Mouse (Mus musculus) cortical plate, adult 2 months (tissue): ENCODE measurements around the gene 1700023F06Rik. TPM values are rescaled to one million over a fixed set of nuclear protein-coding genes. Genes with fewer than 3 reads are reported as not detected.

Source experiments
- H3K27ac ChIP-seq: fragments of 200-500 bp; 2 replicates; pipeline ENCODE4 v1.5.1; 2012; ENCODE audit warnings: low read length, control low read depth, inconsistent platforms; ENCODE audit not compliant: insufficient read depth
- H3K4me1 ChIP-seq: fragments of 200-500 bp; 2 replicates; pipeline ENCODE4 v1.6.1; 2011; ENCODE audit warnings: low read length; ENCODE audit not compliant: control insufficient read depth, insufficient read depth
- H3K4me3 ChIP-seq: fragments of 200-500 bp; 2 replicates; pipeline ENCODE4 v1.5.1; 2011; ENCODE audit warnings: mild to moderate bottlenecking, low read length, control low read depth; ENCODE audit not compliant: insufficient read depth
- CTCF ChIP-seq: fragments of 200-500 bp; IDR thresholded peaks from 2 replicates; pipeline ENCODE4 v1.5.1; 2011; ENCODE audit warnings: mild to moderate bottlenecking, control low read depth, low read length; ENCODE audit not compliant: insufficient read depth; ENCODE audit errors: extremely low read depth
- POLR2A ChIP-seq: fragments of 200-500 bp; IDR thresholded peaks from 2 replicates; pipeline ENCODE4 v1.6.1; 2011; ENCODE audit warnings: mild to moderate bottlenecking, low read length, control low read depth; ENCODE audit not compliant: insufficient read depth; ENCODE audit errors: extremely low read depth
- polyA plus RNA-seq: library from polyadenylated mRNA; depleted of rRNA; stranded (reverse); fragments of >200 nt; gene quantifications from 2 replicates; pipeline ENCODE4 v1.2.3, GENCODE M21; 2012

The 1700023F06Rik gene
- polyA plus RNA-seq, 1 experiment, result 4.2 TPM

GRCm38 (mm10) chr11:103202376-103202775, 6.0 kb downstream of the 1700023F06Rik start:
- H3K4me3 ChIP-seq, result no peak overlapping the region
- no peak for TF ChIP-seq CTCF
- TF ChIP-seq POLR2A, result no peak
- H3K27ac ChIP-seq, result no peak overlapping the region
- H3K4me1 ChIP-seq, result peaks cover 5% of the 10 kb centered on the region

GRCm38 (mm10) chr11:103201664-103202063, 6.7 kb downstream of the 1700023F06Rik start:
- Histone ChIP-seq H3K4me1 (peaks cover 5% of the 10 kb centered on the region), H3K4me3 (no peak overlapping the region), H3K27ac (peak overlapping the region; percentile 48)
- TF ChIP-seq CTCF, result no peak
- TF ChIP-seq POLR2A, result no peak

GRCm38 (mm10) chr11:103198911-103199803, 9.2 kb downstream of the 1700023F06Rik start:
- TF ChIP-seq CTCF (no peak), POLR2A (peak; percentile 32; the same call in 1 of the 2 replicates)
- Histone ChIP-seq H3K27ac (peak overlapping the region; percentile 89), H3K4me1 (peaks cover 5% of the 10 kb centered on the region), H3K4me3 (peak overlapping the region; percentile 31)

GRCm38 (mm10) chr11:103198339-103198738, 10.0 kb downstream of the 1700023F06Rik start:
- TF ChIP-seq CTCF, result no peak
- Histone ChIP-seq H3K4me3 (no peak overlapping the region; the same call in 1 of the 2 replicates), H3K4me1 (peaks cover 5% of the 10 kb centered on the region), H3K27ac (peak overlapping the region; percentile 13; the same call in 1 of the 2 replicates)

GRCm38 (mm10) chr11:103197340-103197739, 11.0 kb downstream of the 1700023F06Rik start:
- TF ChIP-seq POLR2A, result no peak
- no peak for TF ChIP-seq CTCF
- H3K27ac ChIP-seq, result peak overlapping the region; percentile 13
- H3K4me3 ChIP-seq, result 0 out of 2 replicates have a peak overlapping the region, but pooled peaks have one; percentile 0
- H3K4me1 ChIP-seq, result peaks cover 5% of the 10 kb centered on the region

GRCm38 (mm10) chr11:103195656-103196055, 12.7 kb downstream of the 1700023F06Rik start:
- no peak for TF ChIP-seq CTCF
- no peak for TF ChIP-seq POLR2A
- Histone ChIP-seq H3K4me3 (peak overlapping the region; percentile 14), H3K4me1 (peaks cover 6% of the 10 kb centered on the region), H3K27ac (peak overlapping the region; percentile 49)

GRCm38 (mm10) chr11:103195236-103195635, 13.1 kb downstream of the 1700023F06Rik start:
- TF ChIP-seq POLR2A (no peak), CTCF (no peak)
- peak overlapping the region; percentile 14; the same call in 1 of the 2 replicates for H3K4me3 ChIP-seq
- peaks cover 6% of the 10 kb centered on the region for H3K4me1 ChIP-seq
- peak overlapping the region; percentile 49 for H3K27ac ChIP-seq

GRCm38 (mm10) chr11:103193825-103194168, 14.6 kb downstream of the 1700023F06Rik start:
- H3K4me1 ChIP-seq, result peaks cover 1% of the 10 kb centered on the region
- peak overlapping the region; percentile 75 for H3K27ac ChIP-seq
- H3K4me3 ChIP-seq, result peak overlapping the region; percentile 61
- TF ChIP-seq CTCF, result no peak

- TF ChIP-seq CTCF (peak; percentile 33; the same call in 1 of the 2 replicates), POLR2A (0 out of 2 replicates have a peak, but pooled peaks have one; percentile 12)
- peaks cover 1% of the 10 kb centered on the region for H3K4me1 ChIP-seq
- peak overlapping the region; percentile 82 for H3K27ac ChIP-seq
- H3K4me3 ChIP-seq, result peak overlapping the region; percentile 61
Observed at GRCm38 (mm10) chr11:103192956-103193824, 15.2 kb downstream of the 1700023F06Rik start.
